Mouse (Mus musculus): ENCODE results near the gene Tmem170b.

- TF ChIP-seq MAX (IDR thresholded peaks at IDR 0.05) (no peak), CTCF (IDR thresholded peaks at IDR 0.05; ENCODE audit: control insufficient read depth, insufficient read depth, insufficient read length) (no peak), FOSL1 (IDR thresholded peaks at IDR 0.05; ENCODE audit: insufficient read depth, low read length, poor library complexity, severe bottlenecking) (no peak), USF1 (IDR thresholded peaks at IDR 0.05; ENCODE audit: low read depth) (no peak)
These were observed 49.9 kb downstream of the Tmem170b start for GRCm38 (mm10) chr13:41655576-41656090.

All from C2C12 (cell line).